Mouse (Mus musculus) embryonic facial prominence, embryonic 12.5 days (tissue): ENCODE measurements around the gene Lclat1. TPM values are rescaled to one million over a fixed set of nuclear protein-coding genes. Genes with fewer than 3 reads are reported as not detected.
"Not testable (repeated sequence)": the region's sequence is repeated elsewhere in the genome, so short reads cannot be mapped to it uniquely, and the experiment has no call there.

Experiments used
- ATAC-seq: fragments of 200-750 bp; cut with Nextera tagmentation; 2 replicates; pipeline ENCODE4 v1.8.0; 2017; ENCODE audit not compliant: insufficient number of reproducible peaks, insufficient read depth, low FRiP score, low TSS enrichment
- H3K27ac ChIP-seq: fragments of 300-500 bp; sonication (generic); 2 replicates; pipeline ENCODE4 v1.5.1; 2016; ENCODE audit warnings: mild to moderate bottlenecking
- H3K27me3 ChIP-seq: fragments of 300-500 bp; sonication (generic); 2 replicates; pipeline ENCODE4 v1.6.1; 2016; ENCODE audit warnings: mild to moderate bottlenecking, moderate library complexity
- H3K36me3 ChIP-seq: fragments of 300-500 bp; sonication (generic); 2 replicates; pipeline ENCODE4 v1.6.1; 2016; ENCODE audit warnings: mild to moderate bottlenecking
- H3K4me1 ChIP-seq: fragments of 300-500 bp; sonication (generic); 2 replicates; pipeline ENCODE4 v1.6.1; 2016
- H3K4me2 ChIP-seq: fragments of 300-500 bp; sonication (generic); replicated peaks from 2 replicates; pipeline ENCODE4 v1.6.1; 2016; ENCODE audit warnings: mild to moderate bottlenecking, moderate library complexity
- H3K4me3 ChIP-seq: fragments of 300-500 bp; sonication (generic); 2 replicates; pipeline ENCODE4 v1.5.1; 2016; ENCODE audit warnings: mild to moderate bottlenecking
- H3K9ac ChIP-seq: fragments of 300-500 bp; sonication (generic); 2 replicates; pipeline ENCODE4 v1.6.1; 2016; ENCODE audit warnings: mild to moderate bottlenecking, moderate library complexity
- H3K9me3 ChIP-seq: fragments of 300-500 bp; sonication (generic); 2 replicates; pipeline ENCODE4 v1.6.1; 2016; ENCODE audit warnings: mild to moderate bottlenecking, moderate library complexity
- WGBS: fragments of 180-500 bp; shearing (Covaris S2); methylation state at CpG from one replicate; pipeline ENCODE4 v1.1.7; 2016; 5-methylcytosine and 5-hydroxymethylcytosine counted together
- polyA plus RNA-seq: library from polyadenylated mRNA; unstranded; fragments of >200 nt; fragmentation: Nextera tagmentation; extraction: Ambion mirVana; gene quantifications from 2 replicates; pipeline ENCODE4 v1.2.1, GENCODE M21; 2016

Gene Lclat1
- polyA plus RNA-seq, 1 experiment from 2014 or later, result 10.8 TPM

GRCm38 (mm10) chr17:73275066-73275465 lies 167.3 kb downstream of the Lclat1 start:
- Histone ChIP-seq H3K27ac (no peak overlapping the region), H3K4me2 (no peak overlapping the region), H3K36me3 (no peaks in the 10 kb centered on the region), H3K27me3 (no peaks in the 10 kb centered on the region), H3K9ac (no peak overlapping the region), H3K4me1 (no peaks in the 10 kb centered on the region), H3K9me3 (no peaks in the 10 kb centered on the region), H3K4me3 (no peak overlapping the region)
- ATAC-seq, result no peak
- 88% methylated on average over 10 of the region's 10 CpGs for WGBS

GRCm38 (mm10) chr17:73277770-73278169 lies 170.0 kb downstream of the Lclat1 start:
- 87% methylated on average over 4 of the region's 4 CpGs for WGBS
- H3K9me3 ChIP-seq, result no peaks in the 10 kb centered on the region
- H3K4me2 ChIP-seq, result no peak overlapping the region
- no peak overlapping the region for H3K4me3 ChIP-seq
- no peaks in the 10 kb centered on the region for H3K36me3 ChIP-seq
- ATAC-seq, result no peak
- H3K27ac ChIP-seq, result no peak overlapping the region
- H3K4me1 ChIP-seq, result no peaks in the 10 kb centered on the region
- H3K9ac ChIP-seq, result no peak overlapping the region
- H3K27me3 ChIP-seq, result no peaks in the 10 kb centered on the region

- not testable (repeated sequence) for H3K4me3 ChIP-seq, H3K4me2 ChIP-seq, H3K9me3 ChIP-seq, H3K27ac ChIP-seq, H3K27me3 ChIP-seq, H3K36me3 ChIP-seq, H3K4me1 ChIP-seq, ATAC-seq, H3K9ac ChIP-seq
- WGBS, result 43% methylated on average over 6 of the region's 6 CpGs
Measured at GRCm38 (mm10) chr17:73282702-73283101, 174.9 kb downstream of the Lclat1 start.

GRCm38 (mm10) chr17:73284301-73284700 lies 176.5 kb downstream of the Lclat1 start:
- no peak overlapping the region for H3K27ac ChIP-seq
- H3K9me3 ChIP-seq, result no peaks in the 10 kb centered on the region
- no peak overlapping the region for H3K4me2 ChIP-seq
- no peaks in the 10 kb centered on the region for H3K36me3 ChIP-seq
- no peaks in the 10 kb centered on the region for H3K27me3 ChIP-seq
- no peak overlapping the region for H3K9ac ChIP-seq
- 13% methylated on average over 2 of the region's 2 CpGs for WGBS
- H3K4me1 ChIP-seq, result no peaks in the 10 kb centered on the region
- ATAC-seq, result no peak
- no peak overlapping the region for H3K4me3 ChIP-seq

Other genes with a start within 250 kb of the Lclat1 start
- gene Lbh, start 189.7 kb upstream of the Lclat1 start, polyA plus RNA-seq, result 2.1 and 2.6 TPM in 2 replicates